Mouse (Mus musculus) forebrain, embryonic 13.5 days (tissue): Measurements from ENCODE around the gene Tmem131. TPM values are rescaled to one million over a fixed set of nuclear protein-coding genes. Genes with fewer than 3 reads are reported as not detected.
A peak's percentile ranks its signal among the peaks of the same experiment; 100 is the strongest.

Experiments used
- ATAC-seq: fragments of 200-750 bp; cut with Nextera tagmentation; 2 replicates; pipeline ENCODE4 v1.8.0; 2017
- H3K27ac ChIP-seq: fragments of 300-500 bp; sonication (generic); 2 replicates; pipeline ENCODE4 v1.5.1; 2015; ENCODE audit warnings: inconsistent platforms, mild to moderate bottlenecking, moderate library complexity
- H3K27me3 ChIP-seq: fragments of 300-500 bp; sonication (generic); 2 replicates; pipeline ENCODE4 v1.6.1; 2015; ENCODE audit warnings: mild to moderate bottlenecking, inconsistent platforms
- H3K36me3 ChIP-seq: fragments of 300-500 bp; sonication (generic); 2 replicates; pipeline ENCODE4 v1.6.1; 2015; ENCODE audit warnings: mild to moderate bottlenecking, inconsistent platforms; ENCODE audit not compliant: poor library complexity, severe bottlenecking
- H3K4me1 ChIP-seq: fragments of 300-500 bp; sonication (generic); 2 replicates; pipeline ENCODE4 v1.6.1; 2015; ENCODE audit warnings: inconsistent platforms
- H3K4me2 ChIP-seq: fragments of 300-500 bp; sonication (generic); 2 replicates; pipeline ENCODE4 v1.6.1; 2015; ENCODE audit warnings: inconsistent platforms, mild to moderate bottlenecking, moderate library complexity
- H3K4me3 ChIP-seq: fragments of 300-500 bp; sonication (generic); 2 replicates; pipeline ENCODE4 v1.5.1; 2015; ENCODE audit warnings: mild to moderate bottlenecking, inconsistent platforms
- H3K9ac ChIP-seq: fragments of 300-500 bp; sonication (generic); 2 replicates; pipeline ENCODE4 v1.6.1; 2015; ENCODE audit warnings: mild to moderate bottlenecking, inconsistent platforms
- H3K9me3 ChIP-seq: fragments of 300-500 bp; sonication (generic); replicated peaks from 2 replicates; pipeline ENCODE4 v1.6.1; 2016; ENCODE audit warnings: inconsistent platforms
- WGBS: fragments of 180-500 bp; shearing (Covaris S2); methylation state at CpG from one replicate; pipeline ENCODE4 v1.1.7; 2015; 5-methylcytosine and 5-hydroxymethylcytosine counted together
- polyA plus RNA-seq: library from polyadenylated mRNA; unstranded; fragments of >200 nt; fragmentation: Nextera tagmentation; extraction: Ambion mirVana; gene quantifications from 2 replicates; pipeline ENCODE4 v1.2.1, GENCODE M21; 2015

Tmem131 gene
- polyA plus RNA-seq, 1 experiment from 2014 or later: 12.0 TPM

DNA sequence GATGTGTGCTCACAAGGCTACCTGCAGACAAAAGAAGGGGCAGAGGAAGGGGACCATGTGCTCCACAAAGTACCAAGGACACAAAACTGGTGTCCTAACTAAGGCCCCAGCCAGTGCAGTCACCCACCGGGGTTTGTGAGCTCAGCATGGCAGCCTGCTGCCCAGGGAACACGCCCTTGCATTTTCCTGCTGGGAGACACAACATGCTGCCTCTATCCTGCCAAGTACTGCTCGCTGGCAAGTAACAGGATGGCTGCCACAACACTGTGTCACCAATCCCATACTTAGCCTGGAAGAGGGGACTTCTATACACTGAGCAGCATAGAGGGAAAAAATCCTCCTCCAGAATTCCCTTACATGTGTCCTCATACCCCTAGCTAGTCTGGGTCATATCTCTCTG lies 78.7 kb downstream of the Tmem131 start:
- Histone ChIP-seq H3K4me3 (no peak overlapping the region), H3K9ac (no peak overlapping the region), H3K27ac (no peak overlapping the region), H3K9me3 (no peaks in the 10 kb centered on the region), H3K27me3 (no peaks in the 10 kb centered on the region), H3K4me2 (no peak overlapping the region), H3K36me3 (peaks cover 7% of the 10 kb centered on the region; the same call in 1 of the 2 replicates), H3K4me1 (peaks cover 22% of the 10 kb centered on the region)
- 69% methylated on average over 3 of the region's 3 CpGs for WGBS
- peak; percentile 58; the same call in 1 of the 2 replicates for ATAC-seq

DNA sequence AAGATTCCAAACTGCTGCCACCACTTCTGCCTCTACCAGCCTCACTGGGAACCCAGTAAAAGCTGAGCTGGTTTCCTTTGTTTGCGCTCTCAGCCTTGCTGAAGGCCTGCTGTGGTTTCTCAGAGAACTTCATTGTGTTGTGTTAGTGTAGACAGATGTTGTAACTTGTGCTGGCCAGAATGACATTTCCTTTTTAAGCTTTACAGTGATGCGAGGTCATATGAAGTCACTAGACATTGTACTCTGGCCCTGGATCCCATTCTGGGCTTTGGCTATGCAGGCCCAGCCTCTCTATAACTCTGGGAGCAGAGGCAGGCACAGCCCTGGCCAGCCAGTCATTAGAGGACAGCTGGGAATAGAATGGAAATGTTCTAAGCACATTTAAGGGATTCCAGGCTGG lies 81.7 kb downstream of the Tmem131 start:
- Histone ChIP-seq H3K4me3 (no peak overlapping the region), H3K9me3 (no peaks in the 10 kb centered on the region), H3K4me2 (no peak overlapping the region), H3K27ac (peak overlapping the region; percentile 55), H3K9ac (no peak overlapping the region), H3K36me3 (no peaks in the 10 kb centered on the region), H3K4me1 (peaks cover 22% of the 10 kb centered on the region), H3K27me3 (no peaks in the 10 kb centered on the region)
- 86% methylated on average over 2 of the region's 2 CpGs for WGBS
- no peak for ATAC-seq

DNA sequence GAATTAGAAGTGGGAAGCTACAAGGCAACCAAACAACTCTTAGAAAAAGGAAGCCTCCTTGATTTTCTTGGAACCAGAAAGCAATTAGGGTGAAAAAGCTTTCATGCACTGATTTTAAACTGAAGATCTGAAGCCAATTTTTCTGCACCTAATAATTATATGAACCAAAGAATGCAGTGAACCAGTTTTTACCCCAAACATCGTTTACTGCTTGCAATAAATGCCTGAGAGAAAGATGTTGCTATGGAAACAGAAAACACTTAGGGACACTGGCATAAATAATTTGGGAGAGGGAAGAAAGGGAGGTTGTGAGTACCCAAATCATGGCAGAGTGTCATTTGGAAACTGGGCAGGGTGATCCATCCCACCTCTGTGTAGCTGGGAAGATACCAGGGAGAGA lies 82.6 kb downstream of the Tmem131 start:
- Histone ChIP-seq H3K4me1 (peaks cover 22% of the 10 kb centered on the region), H3K9me3 (no peaks in the 10 kb centered on the region), H3K27me3 (no peaks in the 10 kb centered on the region), H3K4me3 (no peak overlapping the region), H3K4me2 (no peak overlapping the region), H3K27ac (peak overlapping the region; percentile 54; the same call in 1 of the 2 replicates), H3K36me3 (no peaks in the 10 kb centered on the region), H3K9ac (no peak overlapping the region)
- ATAC-seq: no peak
- WGBS: 4% methylated on average over 1 of the region's 1 CpGs

DNA sequence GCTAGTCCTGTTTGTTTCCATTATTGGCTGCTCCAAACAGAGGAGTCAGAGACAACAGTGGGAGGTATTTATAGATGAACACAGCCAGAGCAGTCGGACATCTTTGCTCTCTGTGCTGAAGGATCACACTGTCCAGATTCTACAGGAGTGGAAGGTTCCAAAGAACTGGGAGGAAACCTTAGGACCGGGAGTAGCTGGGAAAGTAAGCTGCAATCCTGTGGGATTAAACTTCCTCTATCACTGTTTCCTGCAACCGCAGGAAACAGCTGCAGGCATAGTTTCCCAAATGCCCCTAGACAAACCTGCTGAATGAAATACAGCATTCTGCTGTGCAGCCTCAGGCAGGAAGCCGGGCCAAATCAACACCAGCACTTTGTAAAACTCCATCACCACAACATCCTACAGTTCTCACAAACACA lies 83.0 kb downstream of the Tmem131 start:
- H3K4me2 ChIP-seq: no peak overlapping the region
- peaks cover 22% of the 10 kb centered on the region for H3K4me1 ChIP-seq
- H3K4me3 ChIP-seq: no peak overlapping the region
- WGBS: 59% methylated on average over 4 of the region's 4 CpGs
- H3K36me3 ChIP-seq: no peaks in the 10 kb centered on the region
- ATAC-seq: no peak
- no peaks in the 10 kb centered on the region for H3K27me3 ChIP-seq
- H3K9me3 ChIP-seq: no peaks in the 10 kb centered on the region
- H3K9ac ChIP-seq: no peak overlapping the region
- H3K27ac ChIP-seq: peak overlapping the region; percentile 54

DNA sequence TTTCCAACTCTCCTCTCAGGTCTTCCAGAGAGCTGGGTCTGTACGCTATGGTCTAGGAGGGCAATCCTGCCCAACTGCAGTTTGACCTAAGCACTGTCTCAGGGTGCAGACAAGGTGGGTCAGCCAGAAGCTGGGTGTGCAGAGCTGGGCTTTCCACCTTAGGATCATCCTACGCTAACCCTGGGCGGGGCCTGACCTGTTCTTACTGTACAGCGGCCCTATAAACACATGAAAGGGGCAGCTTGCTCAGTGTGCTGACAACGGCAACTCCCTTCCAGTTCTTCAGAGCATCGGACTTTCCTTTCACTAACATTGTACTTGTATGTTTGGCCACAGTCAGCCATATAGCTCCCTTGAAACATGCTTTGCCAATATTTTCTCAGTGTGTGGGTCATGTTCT lies 86.4 kb downstream of the Tmem131 start:
- Histone ChIP-seq H3K4me2 (no peak overlapping the region), H3K27me3 (no peaks in the 10 kb centered on the region), H3K27ac (no peak overlapping the region), H3K36me3 (0 out of 2 replicates have a peak, but pooled peaks cover 13% of the 10 kb centered on the region), H3K4me1 (peaks cover 19% of the 10 kb centered on the region), H3K9me3 (no peaks in the 10 kb centered on the region), H3K4me3 (no peak overlapping the region), H3K9ac (no peak overlapping the region)
- ATAC-seq: no peak
- WGBS: 94% methylated on average over 6 of the region's 6 CpGs

DNA sequence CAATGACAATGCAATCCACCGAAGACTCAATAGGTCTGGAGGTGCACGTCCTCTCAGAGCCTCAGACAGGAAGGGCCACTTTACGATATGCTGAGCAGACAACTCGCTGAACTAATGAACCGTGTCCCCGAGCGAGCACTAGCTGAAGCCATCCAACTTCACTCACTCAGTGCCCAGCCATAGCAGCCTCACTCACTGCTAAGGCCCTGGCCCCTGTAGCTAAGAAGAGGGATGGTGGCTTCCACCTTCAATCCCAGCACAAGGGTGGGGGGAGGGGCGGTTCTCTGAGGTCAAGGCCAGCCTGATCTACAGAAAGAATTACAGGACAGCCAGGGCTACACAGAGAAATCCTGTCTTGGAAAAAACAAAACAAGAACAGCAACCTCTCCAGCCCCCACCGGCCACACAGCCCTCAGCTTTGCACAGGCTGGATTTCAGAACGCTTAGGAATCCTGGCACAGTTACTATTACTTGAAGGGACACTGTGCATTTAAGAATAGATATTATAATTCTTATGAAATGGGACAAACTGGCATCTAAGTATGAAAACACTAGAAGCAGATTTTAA lies 89.2 kb downstream of the Tmem131 start:
- H3K9ac ChIP-seq: no peak overlapping the region
- no peak for ATAC-seq
- no peak overlapping the region for H3K4me3 ChIP-seq
- 94% methylated on average over 10 of the region's 10 CpGs for WGBS
- 0 out of 2 replicates have a peak, but pooled peaks cover 13% of the 10 kb centered on the region for H3K36me3 ChIP-seq
- no peak overlapping the region for H3K27ac ChIP-seq
- H3K27me3 ChIP-seq: no peaks in the 10 kb centered on the region
- H3K9me3 ChIP-seq: no peaks in the 10 kb centered on the region
- no peaks in the 10 kb centered on the region; the same call in 1 of the 2 replicates for H3K4me1 ChIP-seq
- no peak overlapping the region for H3K4me2 ChIP-seq

DNA sequence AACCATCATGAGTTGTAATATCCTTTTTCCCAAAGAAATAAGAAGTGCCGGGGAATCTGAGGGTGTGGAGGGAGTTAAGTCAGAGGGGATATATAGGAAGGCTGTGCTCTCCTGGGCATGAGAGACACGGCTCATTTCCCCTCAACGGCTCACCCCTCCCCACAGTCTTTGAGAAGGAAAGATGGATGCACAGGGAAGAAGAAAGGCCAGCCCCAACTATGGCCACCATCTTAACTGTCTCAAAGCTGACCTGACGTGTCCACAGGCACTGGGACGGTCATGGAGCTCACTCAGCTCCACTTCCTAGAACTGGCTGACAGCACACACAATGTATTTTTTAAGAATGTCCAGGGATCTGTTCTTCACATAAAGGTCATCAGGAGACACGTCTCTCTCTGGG lies 91.4 kb downstream of the Tmem131 start:
- H3K9ac ChIP-seq: no peak overlapping the region
- no peak overlapping the region for H3K4me2 ChIP-seq
- 0 out of 2 replicates have a peak, but pooled peaks cover 17% of the 10 kb centered on the region for H3K36me3 ChIP-seq
- H3K4me3 ChIP-seq: no peak overlapping the region
- H3K4me1 ChIP-seq: no peaks in the 10 kb centered on the region; the same call in 1 of the 2 replicates
- ATAC-seq: no peak
- no peaks in the 10 kb centered on the region for H3K27me3 ChIP-seq
- H3K9me3 ChIP-seq: no peaks in the 10 kb centered on the region
- H3K27ac ChIP-seq: no peak overlapping the region
- WGBS: 86% methylated on average over 6 of the region's 6 CpGs

DNA sequence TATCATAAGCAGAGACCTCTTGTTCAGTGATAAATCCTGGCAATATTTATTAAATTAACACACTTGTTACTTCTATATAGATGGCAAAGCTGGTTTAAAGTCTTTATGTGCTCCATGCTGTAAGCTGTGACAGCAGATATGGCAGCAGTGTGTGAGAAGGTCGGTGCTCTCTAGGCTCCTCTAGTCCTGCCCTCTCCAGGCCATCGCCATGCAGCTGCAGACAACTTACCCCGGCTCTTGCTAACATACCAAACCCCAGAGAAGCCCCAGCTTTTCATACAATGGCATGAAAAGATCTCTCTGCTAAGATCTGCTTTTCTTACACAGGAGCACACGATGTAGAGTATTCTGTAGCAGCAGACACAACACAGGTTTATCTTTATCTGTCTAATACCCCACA lies 92.1 kb downstream of the Tmem131 start:
- H3K27me3 ChIP-seq: no peaks in the 10 kb centered on the region
- no peaks in the 10 kb centered on the region; the same call in 1 of the 2 replicates for H3K4me1 ChIP-seq
- H3K36me3 ChIP-seq: 0 out of 2 replicates have a peak, but pooled peaks cover 17% of the 10 kb centered on the region
- WGBS: 74% methylated on average over 4 of the region's 4 CpGs
- H3K9me3 ChIP-seq: 0 out of 2 replicates have a peak, but pooled peaks cover 2% of the 10 kb centered on the region
- no peak for ATAC-seq
- no peak overlapping the region for H3K4me3 ChIP-seq
- no peak overlapping the region for H3K9ac ChIP-seq
- H3K4me2 ChIP-seq: no peak overlapping the region
- no peak overlapping the region for H3K27ac ChIP-seq

DNA sequence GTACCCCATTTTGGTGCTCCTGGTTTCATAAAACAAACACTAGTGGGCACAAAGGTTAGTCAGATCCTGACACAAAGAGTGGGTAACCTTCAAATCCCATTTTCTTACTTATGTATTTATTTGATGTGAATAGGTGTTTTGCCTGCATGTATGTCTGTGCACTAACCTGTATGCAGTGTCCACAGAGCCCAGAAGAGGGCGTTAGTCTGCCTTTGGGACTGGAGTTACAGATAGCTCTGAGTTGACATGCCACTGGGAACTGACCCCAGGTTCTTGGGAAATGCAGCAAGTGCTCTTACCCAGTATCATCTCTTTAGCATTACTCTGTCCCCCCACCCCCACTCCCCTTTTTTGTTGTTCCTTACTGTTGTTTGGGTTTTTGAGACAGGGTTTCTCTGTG lies 95.4 kb downstream of the Tmem131 start:
- H3K4me2 ChIP-seq: no peak overlapping the region
- H3K4me1 ChIP-seq: peaks cover 4% of the 10 kb centered on the region; the same call in 1 of the 2 replicates
- H3K36me3 ChIP-seq: 0 out of 2 replicates have a peak, but pooled peaks cover 10% of the 10 kb centered on the region
- H3K9me3 ChIP-seq: 0 out of 2 replicates have a peak, but pooled peaks cover 5% of the 10 kb centered on the region
- no peaks in the 10 kb centered on the region for H3K27me3 ChIP-seq
- WGBS: 78% methylated on average over 1 of the region's 1 CpGs
- no peak overlapping the region for H3K4me3 ChIP-seq
- ATAC-seq: no peak
- no peak overlapping the region for H3K27ac ChIP-seq
- H3K9ac ChIP-seq: no peak overlapping the region

DNA sequence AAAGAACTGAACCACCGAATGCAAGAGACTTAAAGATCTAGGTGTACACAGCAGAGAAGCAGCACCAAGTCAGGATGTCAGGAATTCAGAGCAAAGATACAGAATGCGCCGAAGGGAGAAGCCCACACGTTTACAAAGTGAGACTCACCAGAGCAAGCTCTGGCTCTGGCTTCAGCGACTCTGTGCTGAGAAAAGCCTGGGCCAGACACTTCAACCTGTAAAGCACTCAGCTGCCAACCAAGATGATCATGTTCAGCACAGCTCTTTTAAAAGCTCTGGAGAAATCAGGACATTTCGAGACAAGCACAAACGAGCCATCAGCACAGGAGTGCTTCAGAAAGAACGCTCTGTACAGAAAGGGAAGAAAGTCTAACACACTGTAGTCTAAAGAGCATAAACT lies 96.2 kb downstream of the Tmem131 start:
- Histone ChIP-seq H3K36me3 (0 out of 2 replicates have a peak, but pooled peaks cover 4% of the 10 kb centered on the region), H3K4me1 (peaks cover 4% of the 10 kb centered on the region; the same call in 1 of the 2 replicates), H3K4me2 (no peak overlapping the region), H3K9me3 (0 out of 2 replicates have a peak, but pooled peaks cover 5% of the 10 kb centered on the region), H3K4me3 (no peak overlapping the region), H3K27ac (no peak overlapping the region), H3K27me3 (no peaks in the 10 kb centered on the region), H3K9ac (no peak overlapping the region)
- 93% methylated on average over 8 of the region's 8 CpGs for WGBS
- no peak for ATAC-seq

DNA sequence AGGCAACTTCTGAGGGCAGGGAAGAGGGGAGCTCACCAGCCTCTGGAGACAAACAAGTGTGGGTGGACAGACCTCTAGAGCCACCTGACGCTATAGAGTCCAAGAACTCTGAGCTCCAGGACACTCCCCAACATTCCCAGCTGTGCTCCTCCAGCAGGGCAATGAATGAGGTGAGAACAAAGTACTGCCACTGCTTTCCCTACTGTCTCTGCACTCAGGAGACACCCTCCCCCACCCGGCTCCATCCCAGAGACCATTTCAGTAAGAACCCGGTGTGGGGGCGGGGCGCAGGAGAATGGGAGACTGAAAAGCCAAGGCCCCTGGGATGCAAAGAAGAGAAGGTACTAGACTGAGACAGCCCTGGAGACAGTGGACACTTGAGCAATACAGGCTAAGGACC lies 98.4 kb downstream of the Tmem131 start:
- Histone ChIP-seq H3K9ac (no peak overlapping the region), H3K27me3 (no peaks in the 10 kb centered on the region), H3K4me2 (no peak overlapping the region), H3K4me3 (no peak overlapping the region), H3K9me3 (0 out of 2 replicates have a peak, but pooled peaks cover 5% of the 10 kb centered on the region), H3K27ac (no peak overlapping the region), H3K36me3 (0 out of 2 replicates have a peak, but pooled peaks cover 13% of the 10 kb centered on the region), H3K4me1 (0 out of 2 replicates have a peak, but pooled peaks cover 4% of the 10 kb centered on the region)
- 18% methylated on average over 5 of the region's 5 CpGs for WGBS
- no peak for ATAC-seq

DNA sequence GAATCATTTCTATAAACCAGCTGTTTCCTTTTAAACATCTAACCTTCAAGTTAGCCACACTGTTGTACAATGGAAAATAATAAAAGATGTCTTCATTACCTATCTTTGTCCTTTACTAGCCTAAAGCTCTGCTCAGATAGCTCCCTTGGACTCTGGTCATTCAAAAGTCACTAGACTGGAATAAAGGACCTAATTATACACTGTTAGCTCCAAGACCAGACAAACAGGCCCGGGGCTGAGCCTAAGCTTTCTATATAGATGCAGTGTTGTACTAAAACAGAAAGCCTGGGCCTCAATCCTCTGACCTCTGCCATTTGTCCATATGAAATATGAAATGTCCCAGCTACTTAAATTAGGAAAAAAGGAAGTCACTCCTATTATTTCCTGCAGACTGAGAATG lies 101.7 kb downstream of the Tmem131 start:
- Histone ChIP-seq H3K36me3 (peaks cover 18% of the 10 kb centered on the region; the same call in 1 of the 2 replicates), H3K9me3 (0 out of 2 replicates have a peak, but pooled peaks cover 5% of the 10 kb centered on the region), H3K4me1 (0 out of 2 replicates have a peak, but pooled peaks cover 4% of the 10 kb centered on the region), H3K27me3 (no peaks in the 10 kb centered on the region), H3K4me3 (no peak overlapping the region), H3K9ac (no peak overlapping the region), H3K4me2 (no peak overlapping the region), H3K27ac (no peak overlapping the region)
- WGBS: 27% methylated on average over 1 of the region's 1 CpGs
- ATAC-seq: no peak
